Mouse (Mus musculus): ENCODE data around the gene Nudt2. TPM values are rescaled to one million over a fixed set of nuclear protein-coding genes. Genes with fewer than 3 reads are reported as not detected.
A peak's percentile ranks its signal among the peaks of the same experiment; 100 is the strongest.

Nudt2 gene
- total and polyA plus RNA-seq, 3 experiments: 21.7 to 40.2 (median 27.9) TPM

- no peak for TF ChIP-seq ETS1 (conservative IDR thresholded peaks at IDR 0.05; ENCODE audit: low read depth, low read length)
Measured at GRCm38 (mm10) chr4:41464345-41465286, at the start of gene Nudt2, which contains the start of gene Kif24 (continued).

- no peak overlapping the region for H3K4me2 ChIP-seq (ENCODE audit: insufficient read depth, low read depth, poor library complexity, severe bottlenecking)
- no peaks in the 10 kb centered on the region for H3K9me3 ChIP-seq (replicated peaks; ENCODE audit: low read length)
- no peak overlapping the region for H3K4me3 ChIP-seq (replicated peaks in 1 of 3; ENCODE audit: low read depth in 2 of 3, low read length in 2 of 3, poor library complexity in 1 of 3)
- in situ Hi-C loops (cut with MboI; ENCODE audit: low pct_ligation_motif_present, low pct_unique_long_range_greater_than_20kb, low sequenced_read_pairs) (no loop called here), dilution Hi-C loops (cut with MboI; ENCODE audit: extremely low pct_ligation_motif_present, extremely low pct_unique_long_range_greater_than_20kb, low sequenced_read_pairs) (no loop called here)
- H3K79me2 ChIP-seq (replicated peaks; ENCODE audit: control insufficient read depth, extremely low read depth, insufficient read depth, poor library complexity, severe bottlenecking): no peaks in the 10 kb centered on the region
- H3K36me3 ChIP-seq (replicated peaks in 1 of 2; ENCODE audit: control insufficient read depth in 1 of 2, insufficient read depth in 1 of 2, low read length in 1 of 2): peaks cover 0 to 14% of the 10 kb centered on the region in 2 experiments
- H3K27me3 ChIP-seq (replicated peaks): no peaks in the 10 kb centered on the region
- H3K9ac ChIP-seq (ENCODE audit: insufficient read depth, low read depth): no peak overlapping the region
- TF ChIP-seq E2F4 (IDR thresholded peaks at IDR 0.05; ENCODE audit: insufficient replicate concordance, low read depth, low read length) (no peak), PAX5 (IDR thresholded peaks at IDR 0.05; ENCODE audit: low read length) (no peak), ETS1 (conservative IDR thresholded peaks at IDR 0.05; ENCODE audit: low read depth, low read length) (no peak)
- H3K4me1 ChIP-seq (ENCODE audit: control insufficient read depth in 1 of 2, insufficient read depth in 2 of 2): no peaks in the 10 kb centered on the region
- H3K27ac ChIP-seq (ENCODE audit: insufficient read depth, low read depth): no peak overlapping the region
- DNase-seq (ENCODE audit: extremely low read depth): no peak
Measured at GRCm38 (mm10) chr4:41416966-41417365, 48.0 kb upstream of the Nudt2 start.

- Histone ChIP-seq H3K27ac (ENCODE audit: insufficient read depth, low read depth) (no peak overlapping the region), H3K9ac (ENCODE audit: insufficient read depth, low read depth) (no peak overlapping the region), H3K4me2 (ENCODE audit: insufficient read depth, low read depth, poor library complexity, severe bottlenecking) (no peak overlapping the region), H3K4me1 (ENCODE audit: control insufficient read depth in 1 of 2, insufficient read depth in 2 of 2) (peaks cover 0 to 8% of the 10 kb centered on the region in 2 experiments; a peak in 2 of 4 replicates), H3K79me2 (replicated peaks; ENCODE audit: control insufficient read depth, extremely low read depth, insufficient read depth, poor library complexity, severe bottlenecking) (no peaks in the 10 kb centered on the region), H3K9me3 (replicated peaks; ENCODE audit: low read length) (no peaks in the 10 kb centered on the region), H3K4me3 (replicated peaks in 1 of 3; ENCODE audit: low read depth in 2 of 3, low read length in 2 of 3, poor library complexity in 1 of 3) (no peak overlapping the region), H3K27me3 (replicated peaks) (no peaks in the 10 kb centered on the region), H3K36me3 (replicated peaks in 1 of 2; ENCODE audit: control insufficient read depth in 1 of 2, insufficient read depth in 1 of 2, low read length in 1 of 2) (peaks cover 0 to 10% of the 10 kb centered on the region in 2 experiments)
- in situ Hi-C loops (cut with MboI; ENCODE audit: low pct_ligation_motif_present, low pct_unique_long_range_greater_than_20kb, low sequenced_read_pairs) (no loop called here), dilution Hi-C loops (cut with MboI; ENCODE audit: extremely low pct_ligation_motif_present, extremely low pct_unique_long_range_greater_than_20kb, low sequenced_read_pairs) (no loop called here)
- no peak for DNase-seq (ENCODE audit: extremely low read depth)
- peak; percentile 67; the same call in 1 of the 2 replicates for TF ChIP-seq MAFK (IDR thresholded peaks at IDR 0.05; ENCODE audit: insufficient replicate concordance, low read length)
- no peak for TF ChIP-seq KAT2A (IDR thresholded peaks at IDR 0.05; ENCODE audit: insufficient replicate concordance, low read length)
Measured at GRCm38 (mm10) chr4:41438931-41439330, 26.0 kb upstream of the Nudt2 start.

GRCm38 (mm10) chr4:41442790-41443302 lies 22.1 kb upstream of the Nudt2 start:
- dilution Hi-C loops (cut with MboI; ENCODE audit: extremely low pct_ligation_motif_present, extremely low pct_unique_long_range_greater_than_20kb, low sequenced_read_pairs): no loop called here
- H3K4me3 ChIP-seq (replicated peaks in 1 of 3; ENCODE audit: low read depth in 2 of 3, low read length in 2 of 3, poor library complexity in 1 of 3): no peak overlapping the region
- H3K9ac ChIP-seq (ENCODE audit: insufficient read depth, low read depth): no peak overlapping the region
- H3K27ac ChIP-seq (ENCODE audit: insufficient read depth, low read depth): no peak overlapping the region
- in situ Hi-C loops (cut with MboI; ENCODE audit: low pct_ligation_motif_present, low pct_unique_long_range_greater_than_20kb, low sequenced_read_pairs): no loop called here
- H3K9me3 ChIP-seq (replicated peaks; ENCODE audit: low read length): no peaks in the 10 kb centered on the region
- H3K79me2 ChIP-seq (replicated peaks; ENCODE audit: control insufficient read depth, extremely low read depth, insufficient read depth, poor library complexity, severe bottlenecking): no peaks in the 10 kb centered on the region
- peaks cover 0 to 8% of the 10 kb centered on the region in 2 experiments; a peak in 2 of 4 replicates for H3K4me1 ChIP-seq (ENCODE audit: control insufficient read depth in 1 of 2, insufficient read depth in 2 of 2)
- no peaks in the 10 kb centered on the region for H3K27me3 ChIP-seq (replicated peaks)
- TF ChIP-seq TBP (conservative IDR thresholded peaks at IDR 0.05; ENCODE audit: low read depth, low read length): no peak
- TF ChIP-seq E2F4 (IDR thresholded peaks at IDR 0.05; ENCODE audit: insufficient replicate concordance, low read depth, low read length): no peak
- no peak for TF ChIP-seq MEF2A (IDR thresholded peaks at IDR 0.05; ENCODE audit: borderline replicate concordance, low read depth, low read length)
- TF ChIP-seq KAT2A (IDR thresholded peaks at IDR 0.05; ENCODE audit: insufficient replicate concordance, low read length): no peak
- TF ChIP-seq MYC (IDR thresholded peaks at IDR 0.05; ENCODE audit: low read depth, low read length): no peak
- H3K36me3 ChIP-seq (replicated peaks in 1 of 2; ENCODE audit: control insufficient read depth in 1 of 2, insufficient read depth in 1 of 2, low read length in 1 of 2): peaks cover 0 to 24% of the 10 kb centered on the region in 2 experiments
- peak; percentile 18 for DNase-seq (ENCODE audit: extremely low read depth)
- H3K4me2 ChIP-seq (ENCODE audit: insufficient read depth, low read depth, poor library complexity, severe bottlenecking): no peak overlapping the region
